Mouse (Mus musculus) heart, postnatal 14 days (tissue): ENCODE measurements around the gene Sp140. TPM values are rescaled to one million over a fixed set of nuclear protein-coding genes. Genes with fewer than 3 reads are reported as not detected.
A peak's percentile ranks its signal among the peaks of the same experiment; 100 is the strongest.
"Not testable (repeated sequence)": the region's sequence is repeated elsewhere in the genome, so short reads cannot be mapped to it uniquely, and the experiment has no call there.

Experiments
- DNase-seq, 2 experiments: peaks; one replicate each; pipeline ENCODE4 v3.0.0; 2021 to 2022
- intact Hi-C: fragments of 180-260 bp; cut with DNase I; formaldehyde crosslinking; loops from one replicate; pipeline ENCODE4 v1.15.1; 2025
- long read RNA-seq, 2 experiments: library from polyadenylated mRNA; stranded (forward); transcript quantifications; one replicate each; pipeline ENCODE4 v2.0.0; 2021
- total RNA-seq, 2 experiments: library from RNA; stranded (reverse); gene quantifications; 2 replicates each; pipeline ENCODE4 v1.2.3; 2021

The Sp140 gene
- 1 to 10 TPM; 1.6 to 2.2 TPM for total RNA-seq
- long read RNA-seq, experiment 1 = 0 reads
- long read RNA-seq, experiment 2, partial matches to known transcripts = 0 of 1 reads
- long read RNA-seq, experiment 2, other reads (novel, unspliced or antisense) = 1 of 1 reads

DNA sequence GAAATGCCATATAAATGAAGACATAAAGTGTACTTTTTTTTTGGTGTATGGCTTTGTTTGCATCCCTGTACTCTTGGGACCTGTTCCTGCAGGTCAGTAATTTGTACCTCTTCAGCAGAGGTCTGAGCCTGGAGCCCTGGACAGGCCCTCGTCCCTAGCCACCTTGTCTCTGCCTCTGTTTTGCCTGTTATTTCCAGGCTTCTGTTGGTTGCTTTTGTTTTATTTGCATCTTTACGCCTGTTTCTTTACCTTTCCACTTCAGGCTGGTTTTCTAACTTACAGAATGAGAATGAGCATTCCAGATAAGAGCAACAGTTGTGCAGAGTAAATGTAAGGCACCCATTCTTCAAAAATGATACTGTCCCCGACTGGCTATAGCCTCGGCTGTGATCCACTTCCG is at the start of gene Sp140:
Gene Sp140, plus strand, starts transcription at position 301 of the 400 bp plus-strand sequence.
- DNase-seq, intact Hi-C loops: not testable (repeated sequence)

DNA sequence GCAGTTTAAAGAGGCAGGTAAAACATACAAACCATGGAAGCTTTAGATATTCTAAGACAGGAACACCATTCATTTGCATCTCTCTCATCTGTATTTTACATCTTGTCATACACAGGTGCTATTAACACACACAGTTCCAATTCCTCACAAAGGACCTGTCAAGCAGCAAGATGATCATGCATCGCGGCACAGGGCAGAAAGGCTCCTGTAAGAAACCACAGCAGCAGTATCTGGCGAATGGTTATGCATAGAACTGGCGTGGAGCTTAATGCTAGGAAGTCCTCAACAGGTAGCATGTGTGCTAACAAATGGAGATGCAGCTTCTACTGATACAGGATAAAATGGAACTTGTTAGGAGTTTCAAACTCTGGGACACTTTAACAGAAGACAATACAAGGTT is 44.9 kb upstream of the Sp140 start:
- intact Hi-C loops = not testable (repeated sequence)
- peak in 1 of 2 experiments; percentile 5 for DNase-seq

DNA sequence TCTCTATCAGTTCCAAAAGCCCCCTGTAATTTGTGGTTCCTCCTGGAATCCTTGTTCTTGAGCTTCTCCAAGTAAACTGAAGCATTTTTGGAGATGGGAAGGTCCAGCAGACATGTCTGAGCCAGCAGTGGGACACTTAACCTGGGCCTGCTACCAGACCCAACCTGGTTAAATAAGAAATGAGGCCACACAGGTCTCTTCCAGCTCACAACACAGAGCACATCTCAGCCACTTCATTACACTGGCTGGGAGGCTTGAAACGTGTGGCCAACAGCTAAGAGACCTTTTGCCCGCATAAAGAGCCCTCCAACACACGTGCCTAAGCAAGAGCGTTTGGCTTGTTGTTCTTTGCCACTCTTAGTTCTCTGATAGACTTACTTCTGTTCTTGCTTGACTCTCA is 26.6 kb upstream of the Sp140 start:
- DNase-seq = peak in 1 of 2 experiments; percentile 2
- intact Hi-C loops = not testable (repeated sequence)

DNA sequence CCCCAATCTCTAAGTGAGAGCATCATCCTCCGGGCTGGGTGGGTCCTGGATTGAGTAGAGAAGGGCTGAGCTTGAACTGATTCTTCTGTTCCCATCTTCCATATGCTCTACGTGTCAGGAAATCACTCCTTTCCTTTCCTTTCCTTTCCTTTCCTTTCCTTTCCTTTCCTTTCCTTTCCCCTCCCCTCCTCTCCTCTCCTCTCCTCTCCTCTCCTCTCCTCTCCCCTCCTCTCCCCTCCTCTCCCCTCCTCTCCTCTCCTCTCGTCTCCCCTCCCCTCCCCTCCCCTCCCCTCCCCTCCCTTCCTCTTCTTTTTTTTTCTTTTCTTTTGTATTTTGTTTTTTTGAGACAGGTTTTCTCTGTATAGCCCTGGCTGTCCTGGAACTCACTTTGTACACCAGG is 24.8 kb upstream of the Sp140 start, which contains the start of gene G530012D18Rik:
Gene G530012D18Rik, plus strand, starts transcription at position 301 of the 400 bp plus-strand sequence.
- DNase-seq, intact Hi-C loops: not testable (repeated sequence)

DNA sequence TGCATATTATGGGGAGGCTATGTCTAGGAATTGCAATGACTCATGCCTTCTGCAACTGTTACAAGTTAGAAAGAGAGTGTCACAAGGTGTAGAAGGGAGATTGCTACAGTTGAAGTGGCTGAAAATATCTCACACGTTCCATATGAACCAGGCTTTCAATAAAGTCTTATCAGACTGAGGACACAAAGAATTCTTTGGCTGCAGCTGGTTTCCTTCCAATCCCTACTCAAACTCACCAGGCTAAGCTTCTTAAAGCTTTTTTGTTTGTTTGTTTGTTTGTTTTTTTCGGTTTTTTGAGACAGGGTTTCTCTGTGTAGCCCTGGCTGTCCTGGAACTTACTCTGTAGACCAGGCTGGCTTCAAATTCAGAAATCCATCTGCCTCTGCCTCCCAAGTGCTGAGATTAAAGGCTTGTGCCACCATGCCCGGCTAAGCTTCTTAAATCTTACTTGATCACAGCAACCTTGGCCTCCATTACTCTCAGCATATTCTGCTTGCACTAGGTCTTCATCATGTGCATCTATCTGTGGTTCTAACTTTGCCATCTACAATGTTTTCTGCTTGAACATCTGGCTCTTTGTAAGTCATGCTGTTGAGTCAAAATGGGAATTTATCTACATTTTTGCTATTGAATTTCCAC is 21.7 kb upstream of the Sp140 start:
- intact Hi-C loops, DNase-seq: not testable (repeated sequence)

DNA sequence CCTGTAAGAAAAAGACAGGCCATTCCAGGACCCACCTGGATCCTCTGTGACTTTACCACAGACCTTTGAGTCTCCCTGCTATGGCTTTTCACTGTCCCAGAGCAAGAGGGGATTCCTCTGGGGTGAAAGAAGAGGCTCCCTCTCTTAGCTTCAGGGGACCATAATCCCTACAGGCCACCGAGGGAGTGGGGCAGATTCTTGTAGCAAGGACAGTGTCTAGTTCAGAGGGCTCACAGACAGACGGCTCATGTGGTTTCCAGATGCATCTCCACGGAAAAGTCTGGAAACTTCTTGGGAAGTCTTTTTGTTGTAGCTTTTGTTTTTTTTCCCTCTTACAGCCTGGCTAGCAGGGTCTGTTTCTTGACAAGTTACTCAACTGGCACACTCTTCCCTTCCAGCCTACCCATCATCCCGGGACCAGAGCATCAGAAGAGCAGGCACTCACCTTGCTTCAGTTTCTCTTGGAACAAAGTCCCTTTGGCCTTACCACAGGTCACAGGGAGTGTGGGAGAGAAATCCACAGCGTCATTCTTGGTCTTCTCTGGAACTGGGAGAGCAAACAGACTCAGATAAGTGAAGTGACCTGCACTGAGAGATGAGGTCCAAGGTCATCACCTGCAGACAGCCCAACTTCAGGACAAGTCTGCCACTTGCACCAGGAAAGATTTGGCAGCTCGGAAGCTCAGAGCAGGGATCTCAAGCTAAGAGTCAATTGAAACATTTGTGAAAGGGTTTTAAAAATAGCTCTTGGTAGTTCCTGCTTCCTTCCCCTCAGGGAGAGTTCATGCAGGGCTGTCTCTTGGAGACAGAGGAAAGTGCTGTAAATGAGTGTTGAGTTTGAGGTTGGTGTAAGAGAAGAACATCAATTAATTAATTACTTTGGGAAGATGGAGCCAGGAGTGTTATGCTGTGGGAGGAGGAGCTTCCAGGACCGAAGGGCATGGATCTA is 20.7 kb upstream of the Sp140 start:
- DNase-seq = not testable (repeated sequence)
- intact Hi-C loops = loop anchor here (5.0 kb wide), 1 partner anchor 158 kb away; no protein-coding TSS in a partner anchor

DNA sequence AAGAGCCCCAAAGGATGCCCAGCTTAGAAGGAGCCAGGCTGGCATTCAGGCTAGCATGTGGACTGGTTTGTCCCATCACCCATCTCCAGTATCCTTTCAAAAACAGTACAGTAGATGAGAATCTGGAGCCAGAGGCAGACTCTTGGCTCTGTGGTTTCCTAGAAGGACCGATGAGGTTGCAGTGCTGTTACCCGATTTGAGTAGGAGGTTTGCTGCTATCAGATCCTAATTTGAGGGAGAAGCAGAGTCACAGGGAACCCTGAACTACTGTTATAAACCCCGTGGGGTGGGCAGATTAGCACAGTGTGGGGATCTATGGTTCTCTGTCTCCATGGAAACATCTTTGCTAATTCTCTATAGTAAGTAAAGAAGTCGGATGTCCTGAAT is 20.0 kb upstream of the Sp140 start:
- intact Hi-C loops = loop anchor here (5.0 kb wide), 1 partner anchor 157 kb away; no protein-coding TSS in a partner anchor
- not testable (repeated sequence) for DNase-seq

DNA sequence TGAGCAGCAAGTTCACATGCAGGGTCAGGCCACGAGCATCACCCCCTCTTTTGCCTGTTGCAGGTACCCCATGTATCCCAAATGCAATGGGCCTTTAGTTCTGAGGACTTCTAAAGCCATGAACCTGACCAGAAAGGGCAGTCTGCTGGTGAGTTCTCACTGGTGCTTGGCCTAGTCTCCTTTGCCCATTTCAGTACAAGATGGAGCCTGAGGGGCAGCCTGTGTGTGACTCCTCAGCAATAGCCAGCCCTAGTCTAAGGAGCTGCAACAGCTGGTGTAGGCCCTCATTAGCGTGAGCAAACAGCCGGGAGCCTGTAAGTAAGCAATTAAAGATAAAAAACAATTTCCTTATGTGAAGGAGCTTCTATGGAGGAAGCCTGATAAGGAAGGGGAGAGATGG is 19.6 kb upstream of the Sp140 start:
- intact Hi-C loops = loop anchor here (5.0 kb wide), 1 partner anchor 157 kb away; no protein-coding TSS in a partner anchor
- not testable (repeated sequence) for DNase-seq

DNA sequence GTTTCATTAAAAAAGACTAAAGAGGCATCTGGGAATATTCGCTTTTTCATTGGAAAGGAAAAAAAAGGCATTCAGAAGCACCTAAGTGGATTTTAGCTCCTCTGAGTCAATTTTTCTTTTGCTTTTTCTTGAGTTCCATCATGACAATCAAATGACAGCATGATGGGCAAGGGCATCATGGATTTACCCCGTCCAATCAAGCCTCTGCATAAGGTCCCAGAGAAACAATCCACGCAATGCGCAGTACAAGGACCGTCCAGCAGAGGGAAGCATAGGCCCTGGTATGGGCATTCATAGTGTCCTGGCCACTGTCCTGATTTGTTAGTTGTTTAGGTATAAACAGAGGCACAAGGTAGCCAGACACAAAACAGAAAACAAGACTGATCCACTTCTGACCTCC is 18.7 kb upstream of the Sp140 start:
- peak in 1 of 2 experiments; percentile 5 for DNase-seq
- intact Hi-C loops = loop anchor here (5.0 kb wide), 1 partner anchor 156 kb away; no protein-coding TSS in a partner anchor

DNA sequence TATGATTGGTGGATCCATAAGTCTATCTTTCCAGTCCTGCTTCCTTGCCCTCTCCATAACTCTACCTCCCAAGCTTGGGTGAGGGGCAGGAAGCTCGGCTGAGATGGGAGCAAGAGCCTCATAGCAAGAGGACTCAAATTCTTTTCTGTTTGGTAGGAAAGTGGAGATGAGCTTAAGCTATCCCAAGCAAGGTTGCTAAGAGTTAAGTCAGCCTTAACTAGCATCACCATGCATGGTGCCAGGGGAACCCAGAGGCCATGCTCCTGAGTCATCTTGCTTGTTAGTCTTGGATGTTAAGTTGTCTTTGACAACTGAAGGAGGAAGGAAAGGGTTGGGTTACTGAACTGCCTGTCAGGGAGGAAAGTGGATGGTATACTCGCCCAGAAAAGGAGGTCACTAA is 11.5 kb upstream of the Sp140 start:
- DNase-seq, intact Hi-C loops: not testable (repeated sequence)

DNA sequence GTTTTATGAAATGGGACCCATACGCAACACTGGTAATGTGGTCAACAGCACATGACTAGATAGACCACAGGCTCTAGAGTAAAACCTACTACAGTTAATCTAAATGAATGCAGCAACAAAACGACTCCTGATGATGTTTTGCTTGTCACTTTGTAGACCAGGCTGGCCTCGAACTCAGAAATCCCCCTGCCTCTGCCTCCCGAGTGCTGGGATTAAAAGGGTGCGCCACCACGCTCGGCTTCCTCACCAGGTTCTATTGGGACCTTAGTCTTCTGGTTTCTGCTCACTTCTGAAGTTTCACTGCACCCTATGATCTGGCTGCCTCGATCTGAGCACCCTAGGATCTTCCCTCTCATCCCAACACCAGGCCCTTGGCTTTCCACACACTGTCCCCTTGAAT is 7.7 kb upstream of the Sp140 start:
- DNase-seq, intact Hi-C loops: not testable (repeated sequence)

DNA sequence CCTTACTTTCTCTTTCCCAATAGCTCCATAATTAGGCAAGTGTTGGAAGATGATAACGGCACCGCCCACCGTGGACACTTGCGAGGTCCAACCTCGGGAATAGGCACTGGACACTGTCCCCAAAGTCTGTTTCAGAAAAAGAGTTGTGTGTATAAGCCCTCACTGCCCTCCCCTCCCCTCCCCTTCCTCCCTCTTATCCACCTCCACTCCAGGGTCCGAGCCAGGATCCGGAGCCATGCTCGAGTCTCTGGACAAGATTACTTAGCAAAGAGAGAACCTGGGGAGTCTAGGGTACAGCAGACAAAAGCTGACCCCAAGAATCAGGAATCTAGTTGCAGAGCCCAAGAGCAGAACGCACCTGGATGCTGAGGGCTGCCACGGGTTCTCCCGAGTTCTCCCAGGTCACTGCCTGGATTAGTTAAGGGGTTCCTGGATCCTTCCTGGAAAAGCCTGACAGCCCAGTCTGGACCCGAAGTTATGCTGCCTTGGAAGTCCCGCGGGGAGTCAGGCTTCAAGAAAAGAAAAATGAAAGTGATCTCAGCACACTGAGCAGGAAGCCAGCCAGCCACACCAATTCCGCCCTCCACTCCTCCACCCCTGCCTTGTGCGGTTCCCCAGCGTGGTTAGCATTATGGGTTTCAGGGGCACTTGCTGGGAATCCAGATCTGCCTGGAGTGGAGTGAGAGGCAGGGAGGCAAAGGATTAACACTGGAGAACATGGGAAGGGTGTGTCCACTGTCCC is 1.7 kb upstream of the Sp140 start, which contains the start of gene Sp110:
Gene Sp110, minus strand, starts transcription at position 547 of the 742 bp plus-strand sequence.
- DNase-seq = peak in 1 of 2 experiments; percentile 6

DNA sequence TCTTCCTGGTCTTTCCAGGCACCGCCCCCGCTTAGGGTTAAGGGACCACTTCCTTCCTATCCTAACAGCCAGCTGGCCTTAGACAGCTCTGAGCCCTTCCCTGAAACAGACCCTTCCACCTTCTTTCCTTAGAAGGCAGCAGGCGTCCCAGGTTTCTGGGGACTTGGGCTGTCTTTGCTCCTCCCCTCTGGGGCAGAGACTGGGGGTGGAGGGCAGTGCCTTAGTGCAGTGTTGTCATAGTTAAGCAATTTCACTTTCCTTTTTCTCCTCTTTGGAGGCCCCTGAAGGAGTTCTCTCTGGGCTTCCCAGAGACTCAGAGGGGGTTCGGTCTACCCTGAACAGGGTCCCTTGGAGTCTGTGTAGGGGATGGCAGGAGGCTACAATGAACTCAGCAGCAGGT is 616 bp downstream of the Sp140 start:
- intact Hi-C loops = not testable (repeated sequence)
- DNase-seq = peak in 1 of 2 experiments; percentile 17

More for the DNA sequence above, 1.7 kb upstream of the Sp140 start, which contains the start of gene Sp110:
- intact Hi-C loops = not testable (repeated sequence)

DNA sequence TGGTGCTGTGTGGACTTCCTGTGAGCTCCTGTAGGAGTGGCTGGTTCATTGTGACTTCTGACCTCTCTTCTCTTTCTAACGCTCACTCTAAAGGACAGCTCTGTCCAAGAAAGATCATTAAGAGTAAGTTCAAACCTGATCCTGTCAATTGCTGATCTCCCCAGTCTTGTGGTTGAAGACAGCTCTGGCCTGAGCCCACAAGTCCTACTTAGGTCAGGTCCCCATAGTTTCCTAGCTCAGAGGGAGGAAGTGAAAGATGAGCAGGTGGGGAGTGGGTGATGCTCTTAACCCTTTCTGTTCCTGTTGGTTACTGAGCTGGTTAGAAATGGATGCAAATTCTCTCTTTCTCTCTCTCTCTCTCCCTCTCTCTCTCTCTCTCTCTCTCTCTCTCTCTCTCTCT is 4.2 kb downstream of the Sp140 start:
- intact Hi-C loops, DNase-seq: not testable (repeated sequence)

DNA sequence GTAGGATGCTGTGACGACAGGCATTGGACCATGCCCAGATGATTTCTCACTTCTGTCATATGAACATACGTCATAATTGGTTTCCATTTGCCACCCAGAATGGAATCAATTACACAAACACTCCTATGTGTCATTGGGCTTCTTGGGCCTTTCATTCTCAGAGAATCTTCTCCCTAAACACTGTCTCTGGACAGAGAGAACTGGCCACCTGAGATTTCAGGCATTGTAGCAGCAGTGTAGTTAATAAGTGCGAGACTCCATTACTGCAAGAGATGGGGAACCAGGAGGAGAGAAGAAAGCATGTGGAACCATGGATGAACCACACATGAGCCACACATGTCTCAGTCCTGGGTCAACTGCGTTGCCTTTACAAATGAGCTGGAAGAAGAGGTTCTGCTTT is 8.2 kb downstream of the Sp140 start:
- DNase-seq, intact Hi-C loops: not testable (repeated sequence)

DNA sequence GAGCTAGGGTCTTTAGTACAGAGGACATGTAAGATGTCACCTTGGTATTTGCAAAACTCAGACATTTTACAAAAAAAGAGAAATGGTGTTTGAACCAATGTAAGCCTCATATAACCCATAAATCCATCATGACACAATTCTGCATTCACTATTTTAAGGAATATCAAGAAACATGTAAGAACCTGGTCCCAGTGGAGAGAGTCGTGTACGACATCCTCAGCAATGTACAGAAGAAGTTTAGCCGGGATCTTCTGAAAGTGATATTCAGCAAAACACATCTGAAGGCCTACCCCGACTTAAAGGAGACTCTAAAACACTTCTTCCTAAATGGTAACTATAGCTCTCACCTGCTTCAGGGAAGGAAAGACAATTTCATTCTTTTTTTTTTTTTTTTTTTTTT is 10.4 kb downstream of the Sp140 start:
- intact Hi-C loops, DNase-seq: not testable (repeated sequence)

DNA sequence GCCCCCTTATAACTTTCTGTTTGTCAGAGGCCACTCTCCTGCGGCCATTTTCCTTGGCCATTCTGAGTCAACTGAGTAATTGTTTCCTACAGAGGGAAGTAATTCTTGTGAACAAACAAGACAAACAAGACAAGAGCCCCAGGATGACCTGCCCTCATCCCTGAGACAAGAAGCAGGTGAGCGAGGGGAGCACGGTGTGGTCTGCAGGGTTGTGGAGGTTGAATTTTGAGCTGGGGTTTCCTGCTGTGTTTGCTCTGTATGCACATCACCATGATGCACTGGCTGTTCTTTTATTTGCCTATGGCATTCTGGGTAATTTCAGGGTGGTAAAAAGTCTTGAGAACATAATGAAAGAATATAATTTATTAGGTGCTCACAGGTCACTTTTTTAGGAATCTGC is 14.9 kb downstream of the Sp140 start:
- intact Hi-C loops = not testable (repeated sequence)

DNA sequence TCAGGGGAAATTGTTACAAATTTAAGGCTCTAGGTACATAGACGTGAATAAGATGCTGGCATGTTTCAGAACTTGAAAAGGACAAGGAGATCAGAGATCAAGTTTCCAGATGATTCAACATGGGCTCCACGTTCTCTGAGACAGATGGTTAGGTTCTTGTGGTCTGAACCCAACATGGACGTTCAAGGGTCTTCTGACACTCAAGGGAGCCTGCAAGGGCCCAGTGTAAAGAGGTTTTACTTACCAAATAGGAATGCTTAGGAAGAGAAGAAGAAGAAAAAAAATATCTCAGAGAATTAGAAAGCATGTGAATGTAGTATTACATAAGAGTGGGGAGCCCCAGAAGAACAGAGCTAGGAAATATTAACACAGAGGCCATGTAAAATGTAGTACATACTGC is 15.6 kb downstream of the Sp140 start:
- DNase-seq, intact Hi-C loops: not testable (repeated sequence)

More for the DNA sequence above, 14.9 kb downstream of the Sp140 start:
- not testable (repeated sequence) for DNase-seq

DNA sequence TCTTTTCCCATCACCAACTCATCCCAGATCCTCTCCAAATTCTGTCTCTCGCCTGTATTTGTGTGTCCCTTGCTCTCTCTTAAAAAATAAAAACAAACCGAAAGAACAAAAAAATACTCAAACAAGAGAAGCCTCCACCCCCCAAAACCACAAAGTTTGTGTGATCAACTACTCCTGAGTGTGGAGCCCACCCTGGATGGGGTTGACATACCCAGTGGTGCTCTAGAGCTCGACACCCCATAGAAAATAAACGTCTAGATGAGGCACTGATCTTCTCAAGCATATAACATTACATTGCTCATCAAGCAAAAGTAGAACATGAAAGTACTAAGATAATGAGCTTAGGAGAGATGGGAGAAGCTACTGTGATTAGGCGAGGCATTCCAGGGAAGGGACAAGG is 17.0 kb downstream of the Sp140 start:
- DNase-seq, intact Hi-C loops: not testable (repeated sequence)

DNA sequence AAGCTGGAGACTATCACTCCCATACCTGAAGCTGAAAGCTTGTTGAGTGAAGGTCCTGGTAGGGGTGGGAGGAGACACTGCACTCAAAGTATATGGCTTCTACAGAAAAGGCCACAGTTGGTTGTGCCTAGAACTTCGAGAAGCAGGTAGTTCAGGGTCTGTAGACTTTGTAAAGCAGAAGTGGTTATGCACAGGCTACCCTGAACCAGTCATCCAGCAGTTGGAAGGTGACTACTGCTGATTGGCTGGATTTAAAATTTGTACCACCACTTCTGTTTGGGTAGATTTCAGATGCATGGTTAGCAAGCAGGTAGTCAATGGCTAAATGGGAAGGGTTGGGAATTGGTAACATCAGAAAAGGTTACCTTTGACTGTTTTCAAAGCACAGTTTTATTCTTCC is 18.5 kb downstream of the Sp140 start:
- DNase-seq, intact Hi-C loops: not testable (repeated sequence)
